Mouse (Mus musculus) gastrocnemius, postnatal 14 days (tissue): Measurements from ENCODE around the gene Gas6. TPM values are rescaled to one million over a fixed set of nuclear protein-coding genes. Genes with fewer than 3 reads are reported as not detected.

Source experiments
- DNase-seq: peaks from one replicate; pipeline ENCODE4 v3.0.0; 2021; ENCODE audit warnings: mixed read lengths
- intact Hi-C: fragments of 180-260 bp; cut with DNase I; formaldehyde crosslinking; loops from one replicate; pipeline ENCODE4 v1.15.1; 2025; ENCODE audit warnings: low total_unique reads
- total RNA-seq, 2 experiments: library from RNA; stranded (reverse); gene quantifications; 2 replicates each; pipeline ENCODE4 v1.2.3; 2021

The Gas6 gene
- total RNA-seq, 2 experiments from 2014 or later: 59.2 to 72.3 TPM

GRCm38 (mm10) chr8:13468737-13469136 lies 25.6 kb downstream of the Gas6 start:
- no peak for DNase-seq
- intact Hi-C loops: no loop called here

- intact Hi-C loops: no loop called here
- no peak for DNase-seq
Measured at GRCm38 (mm10) chr8:13466989-13467388, 27.3 kb downstream of the Gas6 start.

DNA sequence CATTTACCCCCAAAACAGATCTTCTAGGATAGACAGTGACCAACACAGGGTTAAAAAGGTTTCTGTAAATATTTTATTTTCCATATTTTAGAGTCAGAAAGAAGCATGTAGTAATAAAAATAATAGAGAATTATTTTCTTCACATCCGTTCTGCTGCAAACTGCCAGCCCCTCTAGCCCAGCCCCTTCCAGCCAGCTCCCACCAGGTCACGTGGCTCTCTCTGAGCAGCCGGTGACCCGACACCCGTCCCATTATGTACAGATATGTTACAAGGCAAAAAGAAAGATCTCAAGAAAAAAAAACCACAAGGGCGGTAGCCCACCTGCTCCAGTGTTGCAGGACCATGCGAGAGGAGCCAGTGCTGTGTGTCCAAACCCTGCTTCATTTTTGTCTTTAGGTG lies 29.0 kb downstream of the Gas6 start:
- DNase-seq: no peak
- intact Hi-C loops: no loop called here

DNA sequence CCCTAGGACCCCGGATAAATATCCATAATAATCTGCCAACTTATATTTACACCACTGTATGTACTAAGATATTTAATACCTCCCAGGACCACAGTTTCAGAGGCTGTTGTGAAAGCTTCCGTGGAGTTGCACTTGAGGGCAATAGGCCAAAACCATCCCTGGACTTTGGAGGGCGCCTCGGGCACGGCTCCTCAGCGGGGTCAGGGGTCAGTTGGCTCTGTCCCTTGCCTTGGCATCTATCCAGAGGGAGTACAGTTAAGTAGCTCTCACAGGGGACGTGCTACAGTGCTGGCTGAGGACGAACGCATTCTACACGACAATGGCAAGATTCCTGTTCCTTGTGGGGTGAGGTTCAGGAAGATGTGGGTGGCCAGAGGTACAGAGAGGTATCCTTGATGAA lies 31.9 kb downstream of the Gas6 start:
- DNase-seq: no peak
- intact Hi-C loops: loop anchor here (2.0 kb wide), 1 partner anchor 52 kb away; no protein-coding TSS in a partner anchor

DNA sequence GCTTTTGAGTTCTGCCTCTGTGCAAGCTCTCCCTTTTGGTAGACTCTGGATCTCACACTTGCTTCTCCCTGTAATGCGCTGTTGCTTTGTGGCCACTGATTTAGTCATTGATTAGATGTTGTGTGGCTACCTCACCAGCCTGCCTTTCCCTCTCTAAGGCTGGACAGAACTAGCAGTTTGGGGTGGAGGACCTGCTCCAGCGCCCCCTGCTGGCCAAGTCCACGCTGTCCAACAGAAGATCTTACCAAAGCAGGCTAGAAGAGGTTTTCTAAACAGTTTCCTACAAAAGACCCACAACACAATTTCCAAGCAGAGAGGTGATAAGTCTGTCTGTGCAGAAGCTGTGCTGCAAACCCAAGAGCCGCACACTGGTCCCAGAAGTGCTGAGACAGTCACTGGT lies 32.4 kb downstream of the Gas6 start:
- intact Hi-C loops: loop anchor here (2.0 kb wide), 1 partner anchor 51 kb away; no protein-coding TSS in a partner anchor
- DNase-seq: peak; percentile 67

DNA sequence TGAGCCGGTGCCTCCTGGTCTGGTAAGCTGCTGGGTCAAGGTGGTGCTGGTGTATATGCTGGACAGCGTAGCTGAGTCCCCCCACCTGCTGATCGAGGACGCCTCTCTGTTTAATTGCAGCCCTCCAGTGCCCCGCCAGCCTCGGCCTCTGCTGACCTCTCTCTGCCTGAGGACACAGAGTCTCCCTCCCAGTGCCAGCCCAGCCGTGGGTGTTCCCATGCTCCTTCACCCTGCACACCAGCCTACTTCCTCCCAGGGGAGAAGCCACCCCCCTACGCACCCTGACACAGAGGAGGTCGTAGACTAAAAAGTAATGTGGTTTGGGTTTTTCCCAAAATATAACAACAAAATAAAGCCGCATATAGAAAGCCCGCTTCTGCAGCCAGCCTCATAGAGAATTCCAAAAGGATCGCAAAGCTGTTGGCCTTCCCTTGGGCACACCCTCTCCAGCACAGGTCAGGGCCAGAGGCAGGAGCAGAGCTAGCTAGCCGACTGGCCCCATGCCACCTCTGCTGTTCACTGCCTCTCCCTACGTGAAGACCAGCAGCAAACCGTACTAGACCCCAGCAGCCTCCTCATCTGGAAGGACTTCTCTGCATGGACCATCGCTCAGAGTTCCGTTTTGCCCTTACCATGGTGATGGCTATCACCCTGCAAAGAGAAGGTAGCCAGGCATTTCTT lies 33.1 kb downstream of the Gas6 start:
- intact Hi-C loops: no loop called here
- no peak for DNase-seq

DNA sequence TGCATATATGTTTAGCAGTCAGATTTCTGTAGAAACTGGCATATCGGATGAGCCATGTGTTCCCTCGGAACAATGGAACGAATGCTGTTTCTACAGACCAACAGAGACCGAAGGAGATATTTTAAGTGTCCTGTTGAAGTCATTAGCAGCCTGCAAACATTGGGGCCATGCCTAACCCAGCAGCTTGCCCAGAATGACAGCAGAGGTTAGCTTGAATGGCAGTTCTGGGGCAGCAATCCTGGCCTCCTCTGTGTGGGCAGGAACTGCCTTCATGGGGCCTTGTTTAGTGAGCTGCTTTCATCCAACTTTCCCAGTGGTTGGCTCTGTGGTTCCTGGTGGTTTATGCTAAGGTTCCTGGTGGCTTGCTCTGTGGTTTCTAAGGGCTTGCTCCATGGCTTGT lies 34.9 kb downstream of the Gas6 start:
- DNase-seq: no peak
- intact Hi-C loops: loop anchor here (5.0 kb wide), 1 partner anchor 93 kb away; no protein-coding TSS in a partner anchor

DNA sequence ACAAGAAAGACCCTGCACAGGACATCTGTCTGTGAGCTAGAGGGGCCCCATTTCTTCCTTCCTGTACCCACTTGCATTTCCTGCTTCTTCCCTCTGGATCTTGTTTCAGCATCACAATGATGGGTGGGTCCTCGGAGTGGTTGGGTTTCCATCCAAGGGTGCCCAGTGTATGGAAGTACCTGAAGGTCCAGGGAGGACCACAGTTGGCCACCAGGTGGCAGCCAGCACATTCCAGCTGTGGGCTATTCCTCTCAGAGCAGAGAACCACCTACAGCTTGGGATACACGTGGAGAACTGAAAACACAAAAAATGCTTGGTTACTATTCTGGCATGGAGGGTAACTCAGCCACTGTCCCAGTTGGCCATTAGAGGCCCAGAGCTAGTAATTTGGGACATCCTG lies 39.0 kb downstream of the Gas6 start:
- DNase-seq: peak; percentile 47
- intact Hi-C loops: loop anchor here (5.0 kb wide), 1 partner anchor 97 kb away; no protein-coding TSS in a partner anchor

GRCm38 (mm10) chr8:13454341-13455113 lies 39.8 kb downstream of the Gas6 start:
- intact Hi-C loops: loop anchor here (5.0 kb wide), 1 partner anchor 98 kb away; no protein-coding TSS in a partner anchor
- no peak for DNase-seq

GRCm38 (mm10) chr8:13451747-13452277 lies 42.5 kb downstream of the Gas6 start:
- no peak for DNase-seq
- intact Hi-C loops: no loop called here

- no peak for DNase-seq
- intact Hi-C loops: no loop called here
Measured at GRCm38 (mm10) chr8:13448145-13448544, 46.1 kb downstream of the Gas6 start.

DNA sequence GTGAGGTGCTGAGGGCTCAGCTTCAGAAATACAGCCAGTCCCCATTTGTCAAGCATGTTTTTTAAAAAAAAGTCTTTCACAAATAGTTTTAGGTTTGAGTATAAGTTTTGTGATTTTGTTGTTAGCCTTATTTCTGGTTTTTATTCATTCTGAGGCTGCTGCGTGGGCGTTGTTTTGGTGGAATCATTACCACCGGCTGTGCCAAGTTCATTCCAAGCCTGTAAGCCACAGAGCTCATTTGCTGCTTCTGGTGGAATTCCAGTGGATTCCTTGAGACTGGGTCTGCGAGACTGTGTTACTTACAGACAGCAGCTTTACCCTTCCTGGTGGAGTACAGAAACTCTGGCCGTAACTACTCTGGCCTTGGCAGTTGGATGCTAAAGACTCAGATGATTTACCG lies 47.8 kb downstream of the Gas6 start:
- intact Hi-C loops: no loop called here
- DNase-seq: no peak

GRCm38 (mm10) chr8:13442152-13442551 lies 52.1 kb downstream of the Gas6 start:
- no peak for DNase-seq
- intact Hi-C loops: no loop called here

DNA sequence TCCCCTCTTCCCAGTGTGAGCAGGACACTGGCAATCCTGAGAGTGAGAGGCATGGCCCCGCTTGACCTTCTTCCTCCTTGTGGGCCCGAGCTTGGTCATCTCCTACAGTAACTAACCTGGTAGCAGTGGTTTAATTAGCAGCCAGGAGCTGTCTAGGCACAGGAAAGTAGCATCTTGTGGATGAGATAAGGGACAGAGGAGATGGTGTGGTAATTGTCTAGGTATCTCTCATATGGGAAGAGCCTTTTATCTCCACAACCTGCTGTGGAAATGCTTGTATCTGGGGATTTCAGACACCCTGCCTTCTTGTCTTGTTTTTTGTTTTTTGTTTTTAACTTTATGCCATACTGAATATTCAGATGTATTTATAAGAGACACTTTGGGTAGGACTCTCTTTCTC lies 56.8 kb downstream of the Gas6 start:
- intact Hi-C loops: no loop called here
- DNase-seq: no peak

- DNase-seq: no peak
- intact Hi-C loops: no loop called here
Measured at GRCm38 (mm10) chr8:13436052-13436451, 58.2 kb downstream of the Gas6 start.

- no peak for DNase-seq
- intact Hi-C loops: no loop called here
Measured at GRCm38 (mm10) chr8:13434889-13435288, 59.4 kb downstream of the Gas6 start, which contains the start of gene Tmem255b. Tmem255b (plus strand) TSS chr8:13435189.

DNA sequence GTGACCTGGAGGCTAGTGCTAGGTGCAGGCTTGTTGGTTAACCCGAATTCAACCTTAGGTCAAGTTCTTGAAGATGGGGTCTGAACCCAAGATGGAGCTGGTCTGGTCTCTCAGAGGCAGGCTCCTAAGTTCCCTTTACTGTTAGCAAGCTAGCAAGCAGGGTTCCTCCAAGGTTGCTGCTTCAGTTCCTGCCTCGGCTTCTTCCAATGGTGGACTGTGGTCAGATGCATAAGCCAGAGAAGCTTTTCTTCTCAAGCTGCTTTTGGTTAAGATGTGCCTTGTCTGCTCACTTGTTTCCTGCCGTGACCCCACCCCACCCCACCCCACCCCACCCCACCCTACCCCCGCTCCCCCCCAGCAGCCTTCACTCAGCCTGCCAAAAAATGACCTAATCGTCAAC lies 61.2 kb downstream of the Gas6 start:
- DNase-seq: no peak
- intact Hi-C loops: no loop called here

- intact Hi-C loops: no loop called here
- no peak for DNase-seq
Measured at GRCm38 (mm10) chr8:13430866-13431265, 63.4 kb downstream of the Gas6 start.

DNA sequence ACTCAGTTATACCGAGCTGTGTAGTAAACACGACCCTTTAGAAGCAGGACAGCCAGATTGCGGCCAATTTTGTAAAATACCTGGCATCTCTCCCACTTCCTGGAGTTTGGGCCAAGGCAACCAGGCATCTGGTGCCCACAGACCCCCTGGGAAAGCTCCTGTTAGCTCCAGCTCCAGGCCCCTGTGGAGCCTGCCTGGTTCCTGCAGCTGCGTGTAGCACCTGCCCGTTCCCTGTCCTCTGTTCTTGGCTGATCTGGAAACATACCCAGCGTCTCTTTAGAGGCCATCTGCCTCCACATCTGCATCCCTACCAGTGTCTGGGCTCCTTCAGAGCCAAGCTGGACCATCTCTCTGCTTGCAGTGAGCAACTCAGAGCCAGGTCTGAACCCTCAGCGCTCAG lies 63.9 kb downstream of the Gas6 start:
- DNase-seq: no peak
- intact Hi-C loops: no loop called here

DNA sequence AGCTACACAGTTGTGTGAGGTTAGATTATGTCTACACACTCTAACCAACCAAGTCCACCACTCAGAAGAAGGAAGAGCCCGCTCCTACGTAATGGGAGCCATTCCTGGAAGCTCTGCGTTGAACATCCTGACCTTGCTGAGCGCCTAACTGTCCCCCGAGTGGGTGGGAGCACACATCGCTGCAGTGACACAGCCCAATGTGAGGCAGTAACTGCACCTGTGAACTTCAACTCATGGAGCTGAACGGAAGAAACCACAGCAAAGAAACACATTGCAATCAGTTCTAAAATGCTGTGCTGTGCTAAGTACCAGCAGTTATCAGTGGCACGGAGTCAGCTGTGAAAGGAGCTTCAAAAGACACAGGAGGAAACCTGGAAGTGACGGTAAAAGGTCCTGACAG lies 66.1 kb downstream of the Gas6 start:
- intact Hi-C loops: no loop called here
- DNase-seq: no peak

DNA sequence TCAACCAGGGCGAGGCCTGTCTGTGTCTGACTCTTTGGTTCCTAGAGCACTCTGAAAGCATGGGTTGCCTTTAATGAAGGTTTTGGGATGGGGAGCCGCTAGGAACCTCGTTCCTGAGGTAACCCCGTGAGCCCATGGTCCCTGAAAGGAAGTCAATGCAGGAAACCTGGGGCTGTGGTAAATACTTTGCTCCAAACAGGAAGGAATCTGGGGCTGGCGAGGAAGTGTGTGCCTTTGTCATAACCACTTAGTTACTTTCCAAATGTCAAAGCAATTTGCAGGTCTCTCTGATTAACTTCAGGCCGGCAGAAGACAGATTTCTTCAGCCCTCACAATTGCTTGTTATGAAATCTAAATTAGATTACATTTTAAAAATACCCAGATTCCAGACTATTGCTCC lies 66.9 kb downstream of the Gas6 start:
- intact Hi-C loops: no loop called here
- no peak for DNase-seq
